Mouse (Mus musculus): ENCODE results near the gene Ces4a. TPM values are rescaled to one million over a fixed set of nuclear protein-coding genes. Genes with fewer than 3 reads are reported as not detected.
"Not testable (repeated sequence)": the region's sequence is repeated elsewhere in the genome, so short reads cannot be mapped to it uniquely, and the experiment has no call there.

Ces4a gene
- polyA plus RNA-seq, 1 experiment from 2014 or later, result not detected

DNA sequence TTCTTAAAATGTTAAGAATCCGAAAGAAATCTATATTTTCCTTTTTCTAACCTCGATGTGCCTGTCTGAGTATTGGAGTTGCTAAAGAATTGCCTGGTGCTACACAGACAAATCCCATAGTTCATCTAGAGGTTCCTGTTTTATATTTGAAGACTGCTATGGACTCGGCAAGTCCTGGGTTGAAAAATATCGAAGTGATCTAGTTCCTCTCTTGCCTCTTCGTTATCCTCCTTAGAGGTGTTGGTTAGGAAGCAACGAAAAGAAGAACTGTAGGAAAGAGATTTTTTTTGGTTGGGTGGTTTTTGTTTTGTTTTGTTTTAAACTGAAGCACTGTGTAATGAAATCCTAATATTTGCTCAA, 40.4 kb downstream of the Ces4a start:
- H3K27me3 ChIP-seq (ENCODE audit: low read depth, poor library complexity, severe bottlenecking), result no peaks in the 10 kb centered on the region
- WGBS, result 43% methylated on average over 6 of the region's 6 CpGs
- peaks cover 31% of the 10 kb centered on the region for H3K4me1 ChIP-seq
- no peaks in the 10 kb centered on the region for H3K9me3 ChIP-seq (replicated peaks)
- H3K36me3 ChIP-seq, result peaks cover 31% of the 10 kb centered on the region
- peak overlapping the region; percentile 86 for H3K4me3 ChIP-seq
- H3K27ac ChIP-seq (replicated peaks), result peak overlapping the region; percentile 97
- DNase-seq (ENCODE audit: low spot score), result no peak

DNA sequence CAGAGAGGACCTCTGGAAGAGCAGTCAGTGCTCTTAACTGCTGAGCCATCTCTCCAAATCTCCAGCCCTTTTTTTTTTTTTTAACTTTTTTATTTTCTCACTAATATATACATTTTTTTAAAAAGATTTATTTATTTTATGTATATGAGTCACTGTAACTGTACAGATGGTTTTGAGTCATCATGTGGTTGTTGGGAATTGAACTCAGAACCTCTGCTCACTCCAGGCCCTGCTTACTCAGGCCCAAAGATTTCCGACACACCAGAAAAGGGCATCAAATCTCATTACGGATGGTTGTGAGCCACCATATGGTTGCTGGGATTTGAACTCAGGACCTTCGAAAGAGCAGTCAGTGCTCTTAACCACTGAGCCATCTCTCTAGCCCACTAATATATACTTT, 43.7 kb downstream of the Ces4a start:
- WGBS, result 95% methylated on average over 3 of the region's 3 CpGs
- peaks cover 57% of the 10 kb centered on the region for H3K36me3 ChIP-seq

DNA sequence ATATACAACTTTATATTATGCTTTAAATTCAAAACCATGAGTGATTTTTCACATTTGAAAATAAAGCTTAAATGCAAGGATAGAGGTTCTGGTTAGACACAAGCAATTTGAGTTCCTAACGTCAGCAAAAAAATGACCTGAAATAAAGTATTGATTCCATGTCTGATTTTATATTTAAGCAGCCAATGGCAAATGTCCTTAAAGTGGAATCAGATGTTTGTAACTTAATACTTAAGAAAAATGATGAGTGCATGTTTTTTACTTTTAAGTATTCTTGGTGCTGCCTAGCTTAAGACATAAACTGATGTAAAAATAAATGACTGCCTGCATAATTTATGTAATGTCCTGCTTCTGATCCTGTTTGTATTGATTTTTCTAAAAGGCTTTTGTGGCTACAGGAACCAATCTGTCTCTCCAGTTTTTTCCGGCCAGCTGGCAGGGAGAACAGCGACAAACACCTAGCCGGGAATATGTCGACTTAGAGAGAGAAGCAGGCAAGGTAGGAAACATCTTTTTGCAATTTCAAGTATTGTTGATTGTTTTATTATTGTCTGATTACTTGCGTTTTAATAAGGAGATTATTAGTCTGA, 46.7 kb downstream of the Ces4a start:
- Histone ChIP-seq H3K4me1 (peaks cover 7% of the 10 kb centered on the region), H3K27ac (replicated peaks) (no peak overlapping the region), H3K9me3 (replicated peaks) (no peaks in the 10 kb centered on the region), H3K36me3 (peaks cover 86% of the 10 kb centered on the region), H3K4me3 (no peak overlapping the region), H3K27me3 (ENCODE audit: low read depth, poor library complexity, severe bottlenecking) (no peaks in the 10 kb centered on the region)
- DNase-seq (ENCODE audit: low spot score), result no peak
- WGBS, result 86% methylated on average over 6 of the region's 6 CpGs

More for the DNA sequence above, 43.7 kb downstream of the Ces4a start:
- not testable (repeated sequence) for H3K9me3 ChIP-seq (replicated peaks); H3K27ac ChIP-seq (replicated peaks); DNase-seq (ENCODE audit: low spot score); H3K4me3 ChIP-seq; H3K27me3 ChIP-seq (ENCODE audit: low read depth, poor library complexity, severe bottlenecking)
- peaks cover 22% of the 10 kb centered on the region for H3K4me1 ChIP-seq

DNA sequence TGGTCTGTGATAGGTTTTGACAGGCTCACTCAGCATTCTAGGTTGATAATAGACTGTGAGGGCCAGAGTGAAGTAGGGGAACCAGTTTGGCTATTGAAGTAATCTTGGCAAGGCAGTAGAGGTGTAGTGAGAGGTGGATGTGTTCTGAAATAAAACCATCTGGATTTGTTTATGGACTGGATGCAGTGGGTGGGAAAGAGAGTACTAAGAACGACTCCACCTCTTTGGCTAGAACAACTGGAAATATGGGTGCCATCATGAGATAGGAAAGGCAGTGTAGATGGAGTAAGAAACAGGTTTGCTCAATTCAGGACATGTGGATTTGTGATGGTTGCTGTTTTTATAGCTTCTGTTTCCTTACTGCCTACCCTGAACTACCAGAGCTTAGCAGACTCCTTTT, 50.6 kb downstream of the Ces4a start:
- H3K36me3 ChIP-seq, result peaks cover 86% of the 10 kb centered on the region
- H3K27me3 ChIP-seq (ENCODE audit: low read depth, poor library complexity, severe bottlenecking), result no peaks in the 10 kb centered on the region
- H3K4me3 ChIP-seq, result no peak overlapping the region
- no peak for DNase-seq (ENCODE audit: low spot score)
- no peak overlapping the region for H3K27ac ChIP-seq (replicated peaks)
- WGBS, result 97% methylated on average over 1 of the region's 1 CpGs
- no peaks in the 10 kb centered on the region for H3K4me1 ChIP-seq
- H3K9me3 ChIP-seq (replicated peaks), result no peaks in the 10 kb centered on the region

DNA sequence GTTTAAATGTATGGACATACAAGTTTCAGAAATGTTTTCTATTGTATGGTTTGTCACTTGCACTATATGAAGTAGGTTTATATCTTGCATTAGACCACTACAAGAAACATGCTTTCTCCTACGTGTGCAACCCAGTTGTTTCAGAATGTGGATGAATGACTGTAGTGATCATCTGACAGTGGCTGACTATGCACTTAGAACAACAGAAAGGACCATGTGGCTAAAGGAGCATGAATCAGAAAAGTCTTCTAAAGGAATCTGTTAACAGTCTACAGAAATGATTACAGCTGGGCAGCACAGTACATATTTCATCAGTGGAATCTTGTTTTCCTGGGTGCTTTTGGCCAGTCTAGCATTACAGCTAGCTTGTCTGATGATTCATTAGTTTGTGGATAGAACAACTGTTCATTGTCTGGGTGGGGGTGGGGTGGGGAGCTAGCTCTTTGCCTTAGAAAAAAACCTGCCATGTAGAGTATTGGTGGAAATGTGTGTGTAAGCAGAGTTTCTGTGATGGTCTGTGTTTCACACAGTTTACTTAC, 54.9 kb downstream of the Ces4a start:
- H3K27ac ChIP-seq (replicated peaks), result no peak overlapping the region
- H3K4me1 ChIP-seq, result no peaks in the 10 kb centered on the region
- peaks cover 76% of the 10 kb centered on the region for H3K36me3 ChIP-seq
- H3K9me3 ChIP-seq (replicated peaks), result no peaks in the 10 kb centered on the region
- 90% methylated on average over 1 of the region's 1 CpGs for WGBS
- H3K4me3 ChIP-seq, result no peak overlapping the region
- no peaks in the 10 kb centered on the region for H3K27me3 ChIP-seq (ENCODE audit: low read depth, poor library complexity, severe bottlenecking)
- DNase-seq (ENCODE audit: low spot score), result no peak

GRCm38 (mm10) chr8:105192182-105192581, 60.6 kb downstream of the Ces4a start:
- no peak overlapping the region for H3K4me3 ChIP-seq
- no peaks in the 10 kb centered on the region for H3K27me3 ChIP-seq (ENCODE audit: low read depth, poor library complexity, severe bottlenecking)
- DNase-seq (ENCODE audit: low spot score), result no peak
- H3K9me3 ChIP-seq (replicated peaks), result no peaks in the 10 kb centered on the region
- 97% methylated on average over 5 of the region's 5 CpGs for WGBS
- H3K4me1 ChIP-seq, result no peaks in the 10 kb centered on the region
- H3K36me3 ChIP-seq, result peaks cover 81% of the 10 kb centered on the region
- no peak overlapping the region for H3K27ac ChIP-seq (replicated peaks)

Other genes starting within 250 kb of the Ces4a start
- gene Ces2e, start 205.5 kb upstream of the Ces4a start, polyA plus RNA-seq (2016; fragmentation: Nextera tagmentation; extraction: Ambion mirVana), result not detected in 2 replicates
- not detected in 2 replicates for gene Ces2f, start 184.4 kb upstream of the Ces4a start, polyA plus RNA-seq (2016; fragmentation: Nextera tagmentation; extraction: Ambion mirVana)
- gene Ces2g, start 170.1 kb upstream of the Ces4a start, polyA plus RNA-seq (2016; fragmentation: Nextera tagmentation; extraction: Ambion mirVana), result not detected in 2 replicates
- not detected in 2 replicates for gene Ces2h, start 130.9 kb upstream of the Ces4a start, polyA plus RNA-seq (2016; fragmentation: Nextera tagmentation; extraction: Ambion mirVana)
- not detected in 2 replicates for gene Ces3a, start 83.2 kb upstream of the Ces4a start, polyA plus RNA-seq (2016; fragmentation: Nextera tagmentation; extraction: Ambion mirVana)
- not detected in 2 replicates for gene Ces3b, start 48.0 kb upstream of the Ces4a start, polyA plus RNA-seq (2016; fragmentation: Nextera tagmentation; extraction: Ambion mirVana)
- gene Cbfb, start 38.9 kb downstream of the Ces4a start, polyA plus RNA-seq (2016; fragmentation: Nextera tagmentation; extraction: Ambion mirVana), result 41.8 and 46.7 TPM in 2 replicates
- 27.1 and 28.5 TPM in 2 replicates for gene D230025D16Rik, start 93.3 kb downstream of the Ces4a start, polyA plus RNA-seq (2016; fragmentation: Nextera tagmentation; extraction: Ambion mirVana)
- gene B3gnt9, start 123.4 kb downstream of the Ces4a start, polyA plus RNA-seq (2016; fragmentation: Nextera tagmentation; extraction: Ambion mirVana), result 2.4 and 4.2 TPM in 2 replicates
- 13.6 and 14.6 TPM in 2 replicates for gene Tradd, start 132.8 kb downstream of the Ces4a start, polyA plus RNA-seq (2016; fragmentation: Nextera tagmentation; extraction: Ambion mirVana)
- 0.64 and 0.72 TPM in 2 replicates for gene Fbxl8, start 132.8 kb downstream of the Ces4a start, polyA plus RNA-seq (2016; fragmentation: Nextera tagmentation; extraction: Ambion mirVana)
- gene Hsf4, start 138.0 kb downstream of the Ces4a start, polyA plus RNA-seq (2016; fragmentation: Nextera tagmentation; extraction: Ambion mirVana), result 0.10 TPM in 1 of 2 replicates, not detected in the other
- 1.4 and 2.3 TPM in 2 replicates for gene Nol3, start 144.3 kb downstream of the Ces4a start, polyA plus RNA-seq (2016; fragmentation: Nextera tagmentation; extraction: Ambion mirVana)
- 26.4 and 36.8 TPM in 2 replicates for gene 4931428F04Rik, start 158.1 kb downstream of the Ces4a start, polyA plus RNA-seq (2016; fragmentation: Nextera tagmentation; extraction: Ambion mirVana)
- 10.2 and 11.4 TPM in 2 replicates for gene Exoc3l, start 164.3 kb downstream of the Ces4a start, polyA plus RNA-seq (2016; fragmentation: Nextera tagmentation; extraction: Ambion mirVana)
- 117 and 124 TPM in 2 replicates for gene E2f4, start 165.9 kb downstream of the Ces4a start, polyA plus RNA-seq (2016; fragmentation: Nextera tagmentation; extraction: Ambion mirVana)
- 1.3 and 1.5 TPM in 2 replicates for gene Elmo3, start 173.8 kb downstream of the Ces4a start, polyA plus RNA-seq (2016; fragmentation: Nextera tagmentation; extraction: Ambion mirVana)
- gene Lrrc29, start 194.5 kb downstream of the Ces4a start, polyA plus RNA-seq (2016; fragmentation: Nextera tagmentation; extraction: Ambion mirVana), result 1.2 and 1.7 TPM in 2 replicates
- gene Tmem208, start 194.6 kb downstream of the Ces4a start, polyA plus RNA-seq (2016; fragmentation: Nextera tagmentation; extraction: Ambion mirVana), result 105 and 106 TPM in 2 replicates
- 1.9 and 2.2 TPM in 2 replicates for gene Fhod1, start 216.2 kb downstream of the Ces4a start, polyA plus RNA-seq (2016; fragmentation: Nextera tagmentation; extraction: Ambion mirVana)
- 4.1 TPM in 2 replicates for gene Slc9a5, start 217.0 kb downstream of the Ces4a start, polyA plus RNA-seq (2016; fragmentation: Nextera tagmentation; extraction: Ambion mirVana)
- 0.49 and 0.51 TPM in 2 replicates for gene Plekhg4, start 241.5 kb downstream of the Ces4a start, polyA plus RNA-seq (2016; fragmentation: Nextera tagmentation; extraction: Ambion mirVana)